Mouse (Mus musculus) MEL (cell line): ENCODE results near the gene Tcaf1.

Source experiments
- EP300 ChIP-seq, 2 experiments: IDR thresholded peaks; 2 replicates each; pipeline ENCODE4 v1.6.1; 2011; ENCODE audit warnings: improper control_type of control experiment in 2 of 2, low read length in 2 of 2, low read depth in 1 of 2, mild to moderate bottlenecking in 1 of 2
- GATA1 ChIP-seq: IDR thresholded peaks from 2 replicates; pipeline ENCODE4 v1.6.1; 2011; ENCODE audit warnings: low read depth, low read length, improper control_type of control experiment
- MEF2A ChIP-seq: IDR thresholded peaks from 2 replicates; pipeline ENCODE4 v1.6.1; 2014; ENCODE audit warnings: low read depth, mild to moderate bottlenecking, inconsistent platforms, low read length, improper control_type of control experiment; ENCODE audit not compliant: poor library complexity, insufficient replicate concordance, severe bottlenecking; ENCODE audit errors: extremely low read depth
- MXI1 ChIP-seq: IDR thresholded peaks from 2 replicates; pipeline ENCODE4 v1.6.1; 2011; ENCODE audit warnings: mild to moderate bottlenecking, low read depth, low read length, improper control_type of control experiment
- NELFE ChIP-seq: IDR thresholded peaks from 2 replicates; pipeline ENCODE4 v1.6.1; 2011; ENCODE audit warnings: low read depth, low read length, improper control_type of control experiment
- POLR2AphosphoS5 ChIP-seq: IDR thresholded peaks from 2 replicates; pipeline ENCODE4 v1.6.1; 2012; ENCODE audit warnings: low read depth, borderline replicate concordance, mild to moderate bottlenecking, inconsistent platforms, low read length, moderate library complexity, mixed read lengths
- RAD21 ChIP-seq: IDR thresholded peaks from 2 replicates; pipeline ENCODE4 v1.6.1; 2011; ENCODE audit warnings: mild to moderate bottlenecking, low read depth, low read length, improper control_type of control experiment
- TBP ChIP-seq: IDR thresholded peaks from 2 replicates; pipeline ENCODE4 v1.8.0; 2011; ENCODE audit warnings: low read depth, low read length, improper control_type of control experiment
- TCF12 ChIP-seq: IDR thresholded peaks from 2 replicates; pipeline ENCODE4 v1.6.1; 2014; ENCODE audit warnings: low read depth, mild to moderate bottlenecking, inconsistent platforms, low read length, improper control_type of control experiment, moderate library complexity
- UBTF ChIP-seq: IDR thresholded peaks from 2 replicates; pipeline ENCODE4 v1.6.1; 2012; ENCODE audit warnings: low read depth, mild to moderate bottlenecking, inconsistent platforms, low read length, improper control_type of control experiment, moderate library complexity, borderline replicate concordance; ENCODE audit not compliant: insufficient read depth
- USF2 ChIP-seq, 2 experiments: IDR thresholded peaks; 2 replicates each; pipeline ENCODE4 v1.6.1; 2011 to 2012; ENCODE audit warnings: improper control_type of control experiment in 2 of 2, low read length in 2 of 2, borderline replicate concordance in 1 of 2, inconsistent platforms in 1 of 2, low read depth in 1 of 2, mild to moderate bottlenecking in 1 of 2; ENCODE audit not compliant: insufficient read depth in 1 of 2

- TF ChIP-seq MEF2A (no peak), POLR2AphosphoS5 (no peak), NELFE (no peak), RAD21 (no peak), EP300 (IDR thresholded peaks at IDR 0.05; ENCODE audit: low read depth in 1 of 2, low read length in 2 of 2) (no peak), TCF12 (no peak), GATA1 (no peak), USF2 (IDR thresholded peaks at IDR 0.05; ENCODE audit: borderline replicate concordance in 1 of 2, insufficient read depth in 1 of 2, low read depth in 1 of 2, low read length in 2 of 2) (no peak), TBP (no peak), MXI1 (no peak), UBTF (no peak)
Observed at GRCm38 (mm10) chr6:42709291-42710211, at the start of gene Tcaf1.
